Mouse (Mus musculus): Measurements from ENCODE around the gene Slc25a26. TPM values are rescaled to one million over a fixed set of nuclear protein-coding genes. Genes with fewer than 3 reads are reported as not detected.

Slc25a26 gene
- polyA plus RNA-seq, 1 experiment from 2014 or later, result 6.8 TPM

DNA sequence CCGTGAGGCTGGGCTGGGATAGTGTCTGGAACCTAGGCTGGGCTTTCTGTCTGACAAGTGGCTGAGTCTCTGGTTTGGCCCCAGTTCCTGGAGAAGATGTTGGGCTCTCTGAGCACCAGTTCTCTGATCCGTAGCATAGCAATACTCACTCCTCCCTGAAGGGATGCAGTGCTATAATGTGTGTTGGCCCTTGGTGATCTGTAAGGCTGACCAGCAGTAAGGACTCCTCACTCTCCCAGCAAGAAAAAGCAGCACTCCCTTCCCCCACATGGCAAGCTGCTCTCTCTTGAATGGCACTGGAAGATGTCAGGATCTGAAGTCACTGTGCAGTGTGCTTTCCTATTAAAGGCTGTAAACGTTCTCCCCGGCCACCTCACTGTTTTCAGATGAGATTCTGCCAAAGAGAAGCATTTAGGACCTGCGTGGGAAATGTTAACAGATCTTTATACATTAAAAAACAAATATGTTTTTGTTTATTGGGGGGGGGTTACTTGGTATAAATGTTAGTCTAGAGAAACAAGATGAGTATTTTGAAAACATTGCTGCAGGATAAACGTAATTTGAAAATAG is 94.0 kb downstream of the Slc25a26 start:
- WGBS, result 75% methylated on average over 6 of the region's 6 CpGs
- H3K9me3 ChIP-seq (replicated peaks), result no peaks in the 10 kb centered on the region
- H3K4me1 ChIP-seq, result peaks cover 15% of the 10 kb centered on the region
- no peak for ATAC-seq (ENCODE audit: low FRiP score)
- H3K4me3 ChIP-seq, result no peak overlapping the region
- 0 out of 2 replicates have a peak, but pooled peaks cover 2% of the 10 kb centered on the region for H3K36me3 ChIP-seq
- no peak overlapping the region for H3K27ac ChIP-seq
- H3K9ac ChIP-seq, result no peak overlapping the region
- no peak overlapping the region for H3K4me2 ChIP-seq (replicated peaks)
- no peaks in the 10 kb centered on the region for H3K27me3 ChIP-seq

- H3K27me3 ChIP-seq, result no peaks in the 10 kb centered on the region
- ATAC-seq (ENCODE audit: low FRiP score), result no peak
- 0 out of 2 replicates have a peak, but pooled peaks cover 4% of the 10 kb centered on the region for H3K36me3 ChIP-seq
- WGBS, result 78% methylated on average over 11 of the region's 11 CpGs
- no peak overlapping the region for H3K9ac ChIP-seq
- H3K9me3 ChIP-seq (replicated peaks), result no peaks in the 10 kb centered on the region
- H3K4me3 ChIP-seq, result no peak overlapping the region
- H3K4me2 ChIP-seq (replicated peaks), result no peak overlapping the region
- peaks cover 15% of the 10 kb centered on the region for H3K4me1 ChIP-seq
- H3K27ac ChIP-seq, result no peak overlapping the region
These were observed 94.6 kb downstream of the Slc25a26 start for GRCm38 (mm10) chr6:94594711-94595110.

GRCm38 (mm10) chr6:94595206-94595605 is 95.1 kb downstream of the Slc25a26 start:
- Histone ChIP-seq H3K9ac (no peak overlapping the region), H3K4me3 (no peak overlapping the region), H3K36me3 (0 out of 2 replicates have a peak, but pooled peaks cover 4% of the 10 kb centered on the region), H3K4me1 (peaks cover 15% of the 10 kb centered on the region), H3K4me2 (replicated peaks) (no peak overlapping the region), H3K27ac (no peak overlapping the region), H3K27me3 (no peaks in the 10 kb centered on the region), H3K9me3 (replicated peaks) (no peaks in the 10 kb centered on the region)
- ATAC-seq (ENCODE audit: low FRiP score), result no peak
- 68% methylated on average over 5 of the region's 5 CpGs for WGBS

DNA sequence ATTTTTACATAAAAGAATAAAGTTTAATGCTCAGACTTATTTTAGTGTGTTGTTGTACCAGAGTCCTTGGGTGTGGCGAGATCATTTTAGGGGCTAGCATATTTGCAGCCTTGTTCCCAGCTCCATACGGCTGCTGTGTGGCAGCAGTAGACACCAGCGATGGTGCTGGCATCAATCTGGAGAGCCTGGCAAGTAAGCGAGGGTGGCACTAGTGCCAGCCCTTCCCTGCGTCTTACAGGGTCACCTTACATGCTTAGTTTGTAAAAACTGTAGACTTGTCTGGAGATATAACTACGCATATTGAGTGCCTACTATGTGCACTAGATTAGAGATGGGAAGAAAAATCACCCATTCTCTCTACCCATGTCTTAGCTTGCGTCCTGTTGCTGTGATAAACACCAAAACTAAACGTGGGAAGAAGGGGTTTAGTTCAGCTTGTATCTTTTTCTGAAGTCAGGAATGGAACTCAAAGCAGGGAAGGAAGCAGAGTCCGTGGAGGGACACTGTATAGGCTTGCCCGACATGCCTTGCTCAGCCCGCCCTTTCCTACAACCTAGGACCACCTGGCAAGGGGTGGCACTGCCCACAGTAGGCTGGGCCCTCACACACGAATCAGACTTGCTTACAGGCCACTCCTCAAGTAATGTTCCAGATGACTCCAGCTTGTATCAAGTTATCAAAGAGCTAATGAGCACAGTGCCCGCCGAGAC is 96.1 kb downstream of the Slc25a26 start:
- Histone ChIP-seq H3K4me1 (peaks cover 15% of the 10 kb centered on the region), H3K9ac (no peak overlapping the region), H3K27me3 (no peaks in the 10 kb centered on the region), H3K27ac (no peak overlapping the region), H3K36me3 (0 out of 2 replicates have a peak, but pooled peaks cover 4% of the 10 kb centered on the region), H3K4me2 (replicated peaks) (no peak overlapping the region), H3K4me3 (no peak overlapping the region), H3K9me3 (replicated peaks) (no peaks in the 10 kb centered on the region)
- ATAC-seq (ENCODE audit: low FRiP score), result no peak
- 90% methylated on average over 14 of the region's 14 CpGs for WGBS

DNA sequence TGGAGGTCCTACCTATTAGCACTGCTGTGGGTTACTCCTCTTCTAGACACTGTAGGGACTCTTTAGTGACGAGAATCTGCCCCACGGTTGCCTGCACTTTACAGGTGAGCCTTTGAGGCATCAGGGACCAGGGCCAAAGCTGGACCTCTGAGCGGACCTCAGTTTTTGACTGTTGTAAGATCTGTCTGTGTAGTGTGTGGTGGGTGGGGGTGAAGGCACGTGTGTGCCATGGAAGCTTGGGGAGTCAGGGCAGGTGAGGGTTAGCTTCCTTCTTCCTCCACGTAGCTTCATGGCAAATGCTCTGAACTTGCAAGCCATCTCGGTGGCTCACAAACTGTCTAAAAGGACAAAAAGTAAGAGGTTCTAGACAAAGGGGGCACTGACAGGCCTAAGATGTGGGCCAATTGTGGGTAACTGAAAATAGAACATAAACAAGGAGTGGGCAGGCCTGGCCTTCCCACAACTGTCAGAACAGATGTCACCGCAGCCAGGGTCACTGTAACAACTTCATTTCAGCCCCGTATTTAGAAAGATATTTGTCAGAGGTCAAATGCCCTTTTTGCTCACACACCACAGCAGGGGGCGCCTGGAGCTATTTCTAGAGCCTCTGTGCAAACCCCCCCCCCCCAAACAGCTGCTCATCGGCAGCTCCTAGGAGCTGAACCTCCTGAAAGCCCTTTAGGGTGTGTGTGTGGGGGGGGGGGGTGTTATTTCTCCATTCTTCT is 96.8 kb downstream of the Slc25a26 start:
- Histone ChIP-seq H3K9ac (0 out of 2 replicates have a peak overlapping the region, but pooled peaks have one; percentile 13), H3K4me2 (replicated peaks) (no peak overlapping the region), H3K36me3 (0 out of 2 replicates have a peak, but pooled peaks cover 6% of the 10 kb centered on the region), H3K4me3 (no peak overlapping the region), H3K27ac (no peak overlapping the region), H3K9me3 (replicated peaks) (no peaks in the 10 kb centered on the region), H3K27me3 (no peaks in the 10 kb centered on the region), H3K4me1 (peaks cover 20% of the 10 kb centered on the region)
- WGBS, result 56% methylated on average over 10 of the region's 10 CpGs
- ATAC-seq (ENCODE audit: low FRiP score), result no peak

DNA sequence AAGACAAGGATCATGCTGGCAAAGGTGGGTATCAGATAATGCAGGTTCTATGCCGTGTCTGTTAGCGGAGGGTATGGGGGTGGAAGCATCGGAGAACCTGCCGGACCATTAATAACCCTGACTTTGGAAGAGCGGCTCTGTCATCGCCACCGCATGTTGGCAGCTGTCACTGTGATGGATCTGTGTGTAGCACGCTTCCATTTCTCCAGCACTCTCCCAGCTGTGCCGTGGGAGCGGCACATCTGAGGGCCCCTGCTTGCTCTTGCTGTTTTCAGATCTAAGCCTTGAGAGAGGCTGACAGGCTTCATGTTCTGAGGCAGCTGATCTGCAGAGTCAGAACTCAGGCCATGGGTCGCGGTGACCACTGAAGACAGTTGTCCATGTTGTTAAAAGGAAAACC is 98.3 kb downstream of the Slc25a26 start:
- ATAC-seq (ENCODE audit: low FRiP score), result no peak

GRCm38 (mm10) chr6:94599016-94599415 is 98.9 kb downstream of the Slc25a26 start:
- Histone ChIP-seq H3K4me3 (no peak overlapping the region), H3K9me3 (replicated peaks) (no peaks in the 10 kb centered on the region), H3K9ac (no peak overlapping the region), H3K36me3 (peaks cover 19% of the 10 kb centered on the region; the same call in 1 of the 2 replicates), H3K27ac (no peak overlapping the region), H3K4me1 (peaks cover 19% of the 10 kb centered on the region), H3K27me3 (no peaks in the 10 kb centered on the region), H3K4me2 (replicated peaks) (no peak overlapping the region)
- no peak for ATAC-seq (ENCODE audit: low FRiP score)
- WGBS, result 89% methylated on average over 13 of the region's 13 CpGs

More for the DNA sequence above, 98.3 kb downstream of the Slc25a26 start:
- 79% methylated on average over 12 of the region's 12 CpGs for WGBS
- H3K4me2 ChIP-seq (replicated peaks), result no peak overlapping the region
- H3K4me1 ChIP-seq, result peaks cover 15% of the 10 kb centered on the region
- H3K4me3 ChIP-seq, result no peak overlapping the region
- no peak overlapping the region for H3K27ac ChIP-seq
- no peak overlapping the region for H3K9ac ChIP-seq
- peaks cover 13% of the 10 kb centered on the region; the same call in 1 of the 2 replicates for H3K36me3 ChIP-seq
- H3K9me3 ChIP-seq (replicated peaks), result no peaks in the 10 kb centered on the region
- H3K27me3 ChIP-seq, result no peaks in the 10 kb centered on the region

- ATAC-seq (ENCODE audit: low FRiP score), result no peak
- Histone ChIP-seq H3K36me3 (peaks cover 34% of the 10 kb centered on the region), H3K4me2 (replicated peaks) (no peak overlapping the region), H3K9ac (no peak overlapping the region), H3K4me3 (no peak overlapping the region), H3K9me3 (replicated peaks) (no peaks in the 10 kb centered on the region), H3K4me1 (peaks cover 21% of the 10 kb centered on the region), H3K27ac (no peak overlapping the region), H3K27me3 (no peaks in the 10 kb centered on the region)
- 87% methylated on average over 5 of the region's 5 CpGs for WGBS
These were observed 101.0 kb downstream of the Slc25a26 start for GRCm38 (mm10) chr6:94601101-94601500.

DNA sequence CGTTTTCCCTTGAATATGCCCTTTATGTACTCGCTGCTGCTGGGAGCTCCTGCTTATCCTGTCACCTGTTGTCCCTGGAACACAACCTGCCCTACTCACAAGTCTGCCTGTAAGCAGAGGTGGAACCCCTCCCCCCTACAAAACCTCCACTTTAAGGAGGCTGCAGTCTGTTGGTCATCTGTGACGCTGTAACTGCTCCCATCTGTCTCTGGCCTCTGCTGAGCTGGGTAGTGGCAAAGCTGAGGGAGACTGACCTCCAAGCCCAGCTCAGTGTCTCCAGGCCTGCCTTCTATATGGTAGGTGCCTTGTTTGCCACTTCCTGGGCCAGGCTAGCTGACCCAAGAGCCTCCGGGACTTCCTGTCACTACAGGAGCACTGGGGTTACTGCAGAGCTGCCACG is 101.7 kb downstream of the Slc25a26 start:
- H3K9me3 ChIP-seq (replicated peaks), result no peaks in the 10 kb centered on the region
- H3K27me3 ChIP-seq, result no peaks in the 10 kb centered on the region
- H3K4me3 ChIP-seq, result no peak overlapping the region
- H3K4me1 ChIP-seq, result peaks cover 21% of the 10 kb centered on the region
- H3K36me3 ChIP-seq, result peaks cover 41% of the 10 kb centered on the region
- H3K4me2 ChIP-seq (replicated peaks), result no peak overlapping the region
- 70% methylated on average over 5 of the region's 5 CpGs for WGBS
- no peak overlapping the region for H3K27ac ChIP-seq
- ATAC-seq (ENCODE audit: low FRiP score), result no peak
- no peak overlapping the region for H3K9ac ChIP-seq

- WGBS, result 38% methylated on average over 3 of the region's 3 CpGs
- no peak overlapping the region for H3K4me2 ChIP-seq (replicated peaks)
- H3K36me3 ChIP-seq, result peaks cover 62% of the 10 kb centered on the region
- H3K27me3 ChIP-seq, result no peaks in the 10 kb centered on the region
- peaks cover 14% of the 10 kb centered on the region for H3K4me1 ChIP-seq
- ATAC-seq (ENCODE audit: low FRiP score), result no peak
- no peaks in the 10 kb centered on the region for H3K9me3 ChIP-seq (replicated peaks)
- no peak overlapping the region for H3K27ac ChIP-seq
- H3K9ac ChIP-seq, result no peak overlapping the region
- H3K4me3 ChIP-seq, result no peak overlapping the region
These were observed 103.9 kb downstream of the Slc25a26 start for GRCm38 (mm10) chr6:94604072-94604471.

DNA sequence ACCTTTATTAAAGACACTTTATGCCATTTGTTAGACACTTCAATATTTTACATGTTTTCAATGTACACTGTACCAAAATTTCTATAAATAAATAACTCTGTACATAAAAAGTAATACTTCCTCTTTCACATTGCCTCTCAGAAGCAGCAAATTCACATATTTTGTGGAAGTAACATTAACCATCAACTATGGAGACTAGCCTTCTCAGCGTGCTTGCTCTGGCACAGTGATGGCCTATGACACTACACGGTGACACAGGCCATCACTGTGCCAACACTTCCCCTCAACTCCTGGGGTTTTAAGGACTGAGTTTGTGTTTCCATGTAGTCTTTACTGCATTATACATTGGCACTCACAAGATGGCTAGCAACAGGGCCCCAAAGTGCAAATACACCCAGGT is 104.4 kb downstream of the Slc25a26 start:
- Histone ChIP-seq H3K36me3 (peaks cover 64% of the 10 kb centered on the region), H3K9me3 (replicated peaks) (no peaks in the 10 kb centered on the region), H3K9ac (no peak overlapping the region), H3K4me2 (replicated peaks) (no peak overlapping the region), H3K27me3 (no peaks in the 10 kb centered on the region), H3K4me3 (no peak overlapping the region), H3K4me1 (peaks cover 14% of the 10 kb centered on the region), H3K27ac (no peak overlapping the region)
- WGBS, result 82% methylated on average over 2 of the region's 2 CpGs
- ATAC-seq (ENCODE audit: low FRiP score), result no peak

DNA sequence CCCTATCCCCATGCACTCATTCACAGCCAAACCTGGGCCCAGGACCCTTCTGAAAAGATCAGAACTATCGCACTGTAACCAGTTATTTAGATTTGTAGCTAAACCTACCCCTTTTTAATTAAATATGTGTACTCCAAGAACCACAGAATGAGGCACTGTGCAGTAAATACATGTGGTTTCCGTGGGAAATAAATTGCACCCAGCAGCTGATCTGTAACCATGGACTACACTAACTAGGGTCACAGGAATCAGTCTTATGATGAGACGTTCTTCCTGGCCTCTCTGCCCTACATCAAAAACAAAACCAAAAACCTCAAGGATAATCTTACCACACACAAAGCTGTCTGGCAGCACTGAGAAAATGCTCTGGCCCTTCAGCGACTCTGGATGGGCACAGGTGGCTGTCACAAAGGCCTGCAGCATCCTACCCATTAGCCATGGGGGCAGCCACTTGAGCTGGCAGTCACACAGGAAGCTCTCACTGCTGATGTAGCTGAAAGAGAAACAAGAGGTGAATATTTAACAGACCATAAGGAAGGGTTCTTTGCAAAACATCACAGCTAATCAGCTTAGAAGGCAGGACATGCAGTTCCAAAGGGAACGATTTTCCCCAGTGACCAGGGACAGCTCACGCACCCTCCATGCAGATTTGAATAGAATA is 113.2 kb downstream of the Slc25a26 start:
- H3K9ac ChIP-seq, result no peak overlapping the region
- no peaks in the 10 kb centered on the region for H3K27me3 ChIP-seq
- no peak for ATAC-seq (ENCODE audit: low FRiP score)
- no peak overlapping the region for H3K4me2 ChIP-seq (replicated peaks)
- H3K27ac ChIP-seq, result no peak overlapping the region
- H3K4me1 ChIP-seq, result peaks cover 13% of the 10 kb centered on the region
- WGBS, result 70% methylated on average over 6 of the region's 6 CpGs
- H3K36me3 ChIP-seq, result peaks cover 94% of the 10 kb centered on the region
- H3K9me3 ChIP-seq (replicated peaks), result no peaks in the 10 kb centered on the region
- no peak overlapping the region for H3K4me3 ChIP-seq

Measured in hindbrain, embryonic 12.5 days (tissue).